Mouse (Mus musculus) embryonic facial prominence, embryonic 10.5 days (tissue): Measurements from ENCODE around the gene Afmid. TPM values are rescaled to one million over a fixed set of nuclear protein-coding genes. Genes with fewer than 3 reads are reported as not detected.

Experiments used
- DNase-seq: peaks from one replicate; pipeline ENCODE4 v3.0.0-alpha.2; 2017; ENCODE audit warnings: low spot score
- H3K27ac ChIP-seq: fragments of 300-500 bp; sonication (generic); replicated peaks from 2 replicates; pipeline ENCODE4 v1.5.1; 2016; ENCODE audit warnings: mild to moderate bottlenecking
- H3K27me3 ChIP-seq: fragments of 300-500 bp; sonication (generic); replicated peaks from 2 replicates; pipeline ENCODE4 v1.6.1; 2016; ENCODE audit warnings: low read depth, mild to moderate bottlenecking; ENCODE audit not compliant: poor library complexity, severe bottlenecking
- H3K36me3 ChIP-seq: fragments of 300-500 bp; sonication (generic); replicated peaks from 2 replicates; pipeline ENCODE4 v1.6.1; 2016; ENCODE audit warnings: mild to moderate bottlenecking, moderate library complexity
- H3K4me1 ChIP-seq: fragments of 300-500 bp; sonication (generic); 2 replicates; pipeline ENCODE4 v1.6.1; 2016
- H3K4me3 ChIP-seq: fragments of 300-500 bp; sonication (generic); 2 replicates; pipeline ENCODE4 v1.5.1; 2016; ENCODE audit warnings: mild to moderate bottlenecking, moderate library complexity
- H3K9me3 ChIP-seq: fragments of 300-500 bp; sonication (generic); 2 replicates; pipeline ENCODE4 v1.6.1; 2016; ENCODE audit warnings: mild to moderate bottlenecking
- WGBS: fragments of 180-500 bp; shearing (Covaris S2); methylation state at CpG from one replicate; pipeline ENCODE4 v1.1.7; 2016; 5-methylcytosine and 5-hydroxymethylcytosine counted together
- polyA plus RNA-seq: library from polyadenylated mRNA; unstranded; fragments of >200 nt; fragmentation: Nextera tagmentation; extraction: Ambion mirVana; gene quantifications from 2 replicates; pipeline ENCODE4 v1.2.1, GENCODE M21; 2016

The Afmid gene
- polyA plus RNA-seq: 3.5 and 4.8 TPM in 2 replicates

DNA sequence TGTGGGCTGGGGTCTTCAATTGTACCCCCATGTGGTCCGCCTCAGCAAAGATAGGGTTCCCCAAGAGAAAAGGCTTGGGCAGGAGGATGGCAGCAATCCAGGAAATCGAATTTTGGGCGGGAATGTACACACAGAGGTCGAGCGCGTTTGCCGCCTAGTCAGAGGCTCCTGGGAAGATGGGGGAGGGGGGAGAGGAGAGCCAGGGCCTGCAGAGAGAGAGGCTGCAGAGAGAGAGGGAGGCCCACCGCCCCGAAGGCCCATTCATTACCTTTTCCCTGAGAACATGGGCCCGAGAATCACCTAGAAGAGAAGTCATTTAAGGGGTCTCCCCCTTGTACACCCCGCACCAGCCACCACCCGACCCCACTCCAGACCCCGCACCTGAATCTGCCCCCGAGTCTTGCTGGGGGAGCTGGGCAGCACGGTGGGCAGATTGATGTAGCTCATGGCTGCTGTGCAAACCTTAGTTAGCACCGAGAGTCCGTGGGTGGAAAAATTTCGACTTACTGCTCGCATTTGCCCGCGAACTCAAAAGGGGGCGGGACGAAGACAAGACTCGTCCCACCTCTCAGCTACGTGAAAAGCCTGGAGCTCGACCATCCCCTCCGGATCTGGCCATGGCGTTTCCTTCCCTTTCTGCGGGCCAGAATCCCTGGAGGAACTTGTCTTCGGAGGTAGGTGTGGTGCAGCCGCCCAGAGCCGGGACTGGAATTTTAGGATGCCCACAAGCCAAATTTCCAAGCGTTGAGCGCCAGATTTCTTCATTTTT lies at the start of gene Afmid, which contains the start of gene Tk1:
Afmid (plus strand) TSS at position 592 of the 769 bp plus-strand sequence.
Tk1 (minus strand) TSS at position 760 of the 769 bp plus-strand sequence.
- H3K4me3 ChIP-seq: peak within 1 kb of the TSS; percentile 85
- H3K4me1 ChIP-seq: peaks cover 64% of the 10 kb centered on the region
- H3K27ac ChIP-seq: peak within 1 kb of the TSS; percentile 97
- peaks cover 37% of the 10 kb centered on the region for H3K36me3 ChIP-seq
- no peaks in the 10 kb centered on the region for H3K9me3 ChIP-seq
- WGBS: under 1% methylated on average over 34 of the region's 34 CpGs
- DNase-seq: peak; percentile 91
- no peaks in the 10 kb centered on the region for H3K27me3 ChIP-seq

DNA sequence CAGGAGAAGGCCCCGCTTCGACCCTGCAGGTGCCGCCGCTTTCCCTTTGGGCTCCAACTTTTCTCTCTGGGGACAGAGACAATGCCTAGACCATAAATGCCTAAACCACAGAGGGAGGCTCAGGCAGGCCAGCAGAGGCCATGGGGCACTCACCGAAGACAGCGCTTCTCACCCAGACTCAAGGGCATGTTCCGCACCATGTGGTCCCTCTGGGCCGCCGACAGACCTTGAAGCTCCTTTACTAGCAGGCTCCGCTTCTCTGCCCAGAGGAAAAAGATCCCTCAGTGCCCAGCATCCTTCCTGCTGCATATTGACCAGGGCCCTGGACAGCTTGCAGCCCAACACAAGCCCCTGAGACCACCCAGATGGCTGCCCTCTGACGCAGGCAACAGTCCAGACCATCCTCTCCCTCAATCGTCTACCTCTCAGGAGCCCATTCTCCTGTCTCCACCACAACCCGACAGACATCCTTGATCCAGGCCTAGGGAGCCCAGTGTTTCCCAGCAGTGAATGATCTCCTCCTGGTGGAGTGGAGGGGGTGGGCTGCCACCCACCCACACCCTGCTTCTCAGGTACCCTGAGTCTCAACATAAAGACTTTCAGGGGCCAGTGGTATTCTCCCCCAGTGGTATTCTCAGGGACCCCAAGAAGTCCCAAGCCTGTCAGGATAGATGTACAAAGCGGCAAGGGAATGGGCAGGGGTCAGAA lies 49.5 kb upstream of the Afmid start:
- Histone ChIP-seq H3K4me3 (no peak overlapping the region), H3K27me3 (peaks cover 15% of the 10 kb centered on the region), H3K4me1 (peaks cover 44% of the 10 kb centered on the region), H3K27ac (no peak overlapping the region), H3K36me3 (peaks cover 57% of the 10 kb centered on the region), H3K9me3 (no peaks in the 10 kb centered on the region)
- WGBS: 90% methylated on average over 14 of the region's 14 CpGs
- DNase-seq: no peak

DNA sequence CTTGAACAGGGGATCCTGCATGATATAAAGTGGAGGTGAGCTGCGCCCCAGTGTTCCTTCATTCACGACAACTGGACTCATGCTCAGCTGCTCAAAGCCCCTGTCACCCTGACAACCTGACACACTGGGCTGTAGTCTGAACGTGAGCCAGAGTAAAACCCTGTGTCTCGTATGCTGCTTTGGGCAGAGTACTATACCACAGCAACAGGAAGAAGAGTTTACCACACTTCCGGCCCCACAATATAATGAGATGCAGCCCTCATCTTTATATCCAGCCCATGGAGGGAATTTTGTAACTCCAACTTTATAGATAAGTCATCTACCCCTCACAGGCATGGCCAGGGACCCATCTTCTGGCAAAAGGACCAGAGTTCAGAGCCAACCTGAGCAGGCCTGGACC lies 48.6 kb upstream of the Afmid start:
- WGBS: 93% methylated on average over 5 of the region's 5 CpGs
- Histone ChIP-seq H3K27me3 (peaks cover 24% of the 10 kb centered on the region), H3K36me3 (peaks cover 51% of the 10 kb centered on the region)

GRCm38 (mm10) chr11:117778031-117778430 lies 47.7 kb upstream of the Afmid start:
- DNase-seq: no peak
- Histone ChIP-seq H3K9me3 (no peaks in the 10 kb centered on the region), H3K27me3 (peaks cover 33% of the 10 kb centered on the region), H3K4me1 (peaks cover 62% of the 10 kb centered on the region), H3K27ac (0 out of 2 replicates have a peak overlapping the region, but pooled peaks have one; percentile 15), H3K4me3 (no peak overlapping the region), H3K36me3 (peaks cover 44% of the 10 kb centered on the region)
- 95% methylated on average over 11 of the region's 11 CpGs for WGBS

More for the DNA sequence above, 48.6 kb upstream of the Afmid start:
- H3K27ac ChIP-seq: peak overlapping the region; percentile 21; the same call in 1 of the 2 replicates
- no peak overlapping the region for H3K4me3 ChIP-seq
- DNase-seq: no peak
- H3K9me3 ChIP-seq: no peaks in the 10 kb centered on the region
- H3K4me1 ChIP-seq: peaks cover 53% of the 10 kb centered on the region

DNA sequence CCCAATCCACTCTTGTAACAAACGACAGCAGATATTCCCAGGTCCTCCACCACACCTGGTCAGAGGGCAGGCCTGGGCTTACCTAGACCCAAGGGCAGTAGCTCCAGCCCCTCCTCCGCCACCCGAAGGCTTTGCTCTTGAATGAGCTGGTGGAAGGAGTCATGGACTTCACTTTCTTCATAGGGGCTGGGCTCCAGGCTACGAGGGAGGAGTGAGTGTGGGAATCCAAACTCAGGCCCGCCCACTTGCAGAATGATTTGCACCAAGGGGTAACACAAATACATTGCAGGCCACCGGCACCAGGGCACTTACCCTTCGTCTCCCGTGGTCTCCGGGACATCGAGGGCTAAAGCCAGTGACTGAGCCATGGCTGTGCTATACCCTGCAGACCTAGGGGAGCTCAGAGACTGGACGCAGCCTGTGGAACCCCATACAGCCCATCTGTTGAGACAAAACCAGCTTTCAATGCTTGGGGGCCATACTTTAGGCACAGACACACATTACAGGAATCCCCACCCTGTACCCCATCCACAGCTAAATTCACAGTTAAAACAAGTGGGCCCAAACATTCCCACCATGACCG lies 46.8 kb upstream of the Afmid start:
- Histone ChIP-seq H3K4me3 (peak overlapping the region; percentile 61), H3K36me3 (peaks cover 35% of the 10 kb centered on the region), H3K4me1 (peaks cover 64% of the 10 kb centered on the region), H3K9me3 (no peaks in the 10 kb centered on the region), H3K27me3 (peaks cover 43% of the 10 kb centered on the region), H3K27ac (peak overlapping the region; percentile 87)
- peak; percentile 32 for DNase-seq
- WGBS: 57% methylated on average over 12 of the region's 12 CpGs

DNA sequence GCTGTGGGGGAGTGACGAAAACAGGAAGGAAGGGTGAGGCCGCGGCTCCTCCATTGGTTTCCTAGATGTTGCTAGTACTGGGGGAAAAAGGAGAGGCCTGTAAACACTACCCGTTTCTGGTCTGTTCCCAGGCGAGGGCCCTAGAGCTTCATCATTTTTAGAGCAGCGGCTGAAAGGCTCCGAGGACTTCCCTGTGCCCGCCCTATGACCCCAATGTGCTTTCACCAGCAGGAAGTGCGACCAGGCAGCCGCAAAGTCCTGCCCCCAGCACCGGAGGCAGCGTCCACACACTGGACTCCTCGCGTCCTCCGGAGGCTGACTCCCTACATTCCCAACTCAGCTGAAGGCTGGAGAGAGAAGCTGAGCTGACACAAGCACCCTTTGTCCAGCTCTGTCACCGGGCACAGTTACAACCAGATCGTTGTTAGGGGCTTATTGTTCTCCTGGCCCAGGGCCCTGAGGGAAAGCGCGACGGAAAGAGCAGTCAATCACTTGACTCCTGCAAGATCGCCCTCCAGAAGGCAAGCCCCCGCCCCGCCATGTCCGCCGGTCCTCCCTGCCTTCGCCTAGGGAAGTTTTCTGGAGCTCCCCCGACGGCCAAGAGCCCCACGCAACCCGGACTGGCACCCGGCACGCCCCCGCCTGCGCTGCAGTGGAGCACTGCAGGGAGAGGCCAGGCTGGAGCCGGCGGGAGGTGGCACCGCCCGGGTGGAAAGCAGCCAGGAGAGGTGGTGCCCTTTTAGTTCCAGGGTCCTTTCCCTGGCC lies 46.1 kb upstream of the Afmid start:
- no peaks in the 10 kb centered on the region for H3K9me3 ChIP-seq
- H3K36me3 ChIP-seq: peaks cover 28% of the 10 kb centered on the region
- peak; percentile 77 for DNase-seq
- 2% methylated on average over 38 of the region's 38 CpGs for WGBS
- peak overlapping the region; percentile 61 for H3K4me3 ChIP-seq
- H3K27me3 ChIP-seq: peaks cover 49% of the 10 kb centered on the region
- peaks cover 64% of the 10 kb centered on the region for H3K4me1 ChIP-seq
- H3K27ac ChIP-seq: peak overlapping the region; percentile 87

- H3K27me3 ChIP-seq: peaks cover 55% of the 10 kb centered on the region
- peaks cover 64% of the 10 kb centered on the region for H3K4me1 ChIP-seq
- DNase-seq: no peak
- peaks cover 23% of the 10 kb centered on the region for H3K36me3 ChIP-seq
- no peaks in the 10 kb centered on the region for H3K9me3 ChIP-seq
- 2% methylated on average over 17 of the region's 17 CpGs for WGBS
- peak overlapping the region; percentile 87 for H3K27ac ChIP-seq
- peak overlapping the region; percentile 61 for H3K4me3 ChIP-seq
Observed at GRCm38 (mm10) chr11:117780199-117780515, 45.6 kb upstream of the Afmid start.

- peaks cover 60% of the 10 kb centered on the region for H3K27me3 ChIP-seq
- no peaks in the 10 kb centered on the region for H3K9me3 ChIP-seq
- H3K4me3 ChIP-seq: peak overlapping the region; percentile 61
- peaks cover 18% of the 10 kb centered on the region for H3K36me3 ChIP-seq
- peaks cover 64% of the 10 kb centered on the region for H3K4me1 ChIP-seq
- WGBS: 2% methylated on average over 19 of the region's 19 CpGs
- peak; percentile 88 for DNase-seq
- peak overlapping the region; percentile 87 for H3K27ac ChIP-seq
Observed at GRCm38 (mm10) chr11:117780582-117781111, 45.1 kb upstream of the Afmid start.

DNA sequence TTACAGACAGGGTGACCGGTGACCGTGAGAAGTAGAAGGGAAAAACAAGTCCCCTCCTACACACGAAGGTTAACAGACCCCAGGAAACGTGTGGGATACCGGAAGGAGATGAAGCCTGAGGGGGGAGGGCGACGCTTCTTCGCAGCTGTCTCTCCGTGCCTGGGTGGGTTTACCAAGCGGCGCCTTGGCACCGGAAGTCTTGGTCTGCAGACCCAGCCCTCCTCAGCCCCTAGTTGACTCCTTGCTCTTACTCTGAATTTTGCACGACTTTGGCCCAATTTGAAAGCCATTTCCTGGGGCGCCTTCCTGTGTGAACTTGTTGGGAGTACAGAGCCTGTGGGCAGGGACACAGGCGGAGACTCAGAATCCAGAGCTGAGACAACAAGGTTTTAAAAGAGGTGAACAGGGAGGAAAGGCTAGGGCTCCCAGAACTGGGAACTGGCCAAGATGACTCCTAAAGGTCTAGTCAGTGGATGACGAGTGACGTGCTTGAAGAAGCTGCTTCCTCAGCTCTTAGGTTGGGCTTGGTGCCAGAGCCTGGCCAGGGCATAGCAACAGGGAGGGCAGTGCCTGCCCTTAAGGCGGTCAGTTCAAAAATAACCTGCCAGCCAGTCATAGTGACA lies 44.4 kb upstream of the Afmid start:
- Histone ChIP-seq H3K36me3 (peaks cover 12% of the 10 kb centered on the region; the same call in 1 of the 2 replicates), H3K4me1 (peaks cover 64% of the 10 kb centered on the region), H3K4me3 (peak overlapping the region; percentile 61), H3K9me3 (no peaks in the 10 kb centered on the region), H3K27ac (peak overlapping the region; percentile 71), H3K27me3 (peaks cover 62% of the 10 kb centered on the region)
- DNase-seq: no peak
- 15% methylated on average over 18 of the region's 18 CpGs for WGBS

GRCm38 (mm10) chr11:117781993-117782704 lies 43.6 kb upstream of the Afmid start, which contains the start of the genes Tmc8 and Tmc6:
Gene Tmc8 (plus strand): TSS chr11:117782076.
Gene Tmc6 (minus strand): TSS chr11:117782198.
- Histone ChIP-seq H3K36me3 (peaks cover 6% of the 10 kb centered on the region; the same call in 1 of the 2 replicates), H3K27me3 (peaks cover 62% of the 10 kb centered on the region), H3K9me3 (no peaks in the 10 kb centered on the region), H3K4me1 (peaks cover 64% of the 10 kb centered on the region), H3K4me3 (peak within 1 kb of the TSS; percentile 61), H3K27ac (peak within 1 kb of the TSS; percentile 71)
- peak; percentile 24 for DNase-seq
- WGBS: 36% methylated on average over 24 of the region's 24 CpGs

DNA sequence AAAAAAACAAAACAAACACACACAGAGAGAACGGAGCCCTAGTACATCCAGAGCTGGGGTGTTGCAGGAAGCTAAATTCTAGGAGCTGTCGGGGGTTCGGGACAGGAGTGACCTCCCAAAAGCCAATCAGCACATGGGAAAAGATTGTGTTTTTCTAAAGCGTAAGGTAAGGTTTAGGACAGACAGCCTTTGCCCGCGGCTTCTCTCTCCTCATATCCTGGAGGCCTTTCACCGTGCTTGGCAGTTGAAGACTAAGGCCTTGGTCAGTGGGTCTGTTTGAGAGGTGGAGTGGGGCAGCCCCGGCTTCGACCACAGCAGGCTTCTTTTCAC lies 43.1 kb upstream of the Afmid start:
- DNase-seq: no peak
- peaks cover 62% of the 10 kb centered on the region for H3K27me3 ChIP-seq
- peaks cover under 1% of the 10 kb centered on the region; the same call in 1 of the 2 replicates for H3K36me3 ChIP-seq
- 46% methylated on average over 9 of the region's 9 CpGs for WGBS
- peak overlapping the region; percentile 56 for H3K4me3 ChIP-seq
- H3K9me3 ChIP-seq: no peaks in the 10 kb centered on the region
- H3K27ac ChIP-seq: peak overlapping the region; percentile 71
- H3K4me1 ChIP-seq: peaks cover 60% of the 10 kb centered on the region
